Mouse (Mus musculus) embryonic facial prominence, embryonic 10.5 days (tissue): ENCODE measurements around the gene Vmn1r53. TPM values are rescaled to one million over a fixed set of nuclear protein-coding genes. Genes with fewer than 3 reads are reported as not detected.
"Not testable (repeated sequence)": the region's sequence is repeated elsewhere in the genome, so short reads cannot be mapped to it uniquely, and the experiment has no call there.

Experiments used
- DNase-seq: peaks from one replicate; pipeline ENCODE4 v3.0.0-alpha.2; 2017; ENCODE audit warnings: low spot score
- H3K27ac ChIP-seq: fragments of 300-500 bp; sonication (generic); replicated peaks from 2 replicates; pipeline ENCODE4 v1.5.1; 2016; ENCODE audit warnings: mild to moderate bottlenecking
- H3K27me3 ChIP-seq: fragments of 300-500 bp; sonication (generic); replicated peaks from 2 replicates; pipeline ENCODE4 v1.6.1; 2016; ENCODE audit warnings: low read depth, mild to moderate bottlenecking; ENCODE audit not compliant: poor library complexity, severe bottlenecking
- H3K36me3 ChIP-seq: fragments of 300-500 bp; sonication (generic); replicated peaks from 2 replicates; pipeline ENCODE4 v1.6.1; 2016; ENCODE audit warnings: mild to moderate bottlenecking, moderate library complexity
- H3K4me1 ChIP-seq: fragments of 300-500 bp; sonication (generic); 2 replicates; pipeline ENCODE4 v1.6.1; 2016
- H3K4me3 ChIP-seq: fragments of 300-500 bp; sonication (generic); 2 replicates; pipeline ENCODE4 v1.5.1; 2016; ENCODE audit warnings: mild to moderate bottlenecking, moderate library complexity
- H3K9me3 ChIP-seq: fragments of 300-500 bp; sonication (generic); 2 replicates; pipeline ENCODE4 v1.6.1; 2016; ENCODE audit warnings: mild to moderate bottlenecking
- WGBS: fragments of 180-500 bp; shearing (Covaris S2); methylation state at CpG from one replicate; pipeline ENCODE4 v1.1.7; 2016; 5-methylcytosine and 5-hydroxymethylcytosine counted together
- polyA plus RNA-seq: library from polyadenylated mRNA; unstranded; fragments of >200 nt; fragmentation: Nextera tagmentation; extraction: Ambion mirVana; gene quantifications from 2 replicates; pipeline ENCODE4 v1.2.1, GENCODE M21; 2016

Gene Vmn1r53
- polyA plus RNA-seq, result not detected in 2 replicates

- Histone ChIP-seq H3K4me1 (no peaks in the 10 kb centered on the region), H3K4me3 (no peak within 1 kb of the TSS), H3K9me3 (peaks cover 18% of the 10 kb centered on the region), H3K27me3 (no peaks in the 10 kb centered on the region), H3K36me3 (no peaks in the 10 kb centered on the region), H3K27ac (no peak within 1 kb of the TSS)
- WGBS, result 82% methylated on average over 1 of the region's 1 CpGs
- no peak for DNase-seq
These were observed at the start of gene Vmn1r53 for GRCm38 (mm10) chr6:90224338-90224737. Gene Vmn1r53, minus strand, starts transcription at chr6:90224438.

GRCm38 (mm10) chr6:90246000-90246399, 21.8 kb upstream of the Vmn1r53 start, which contains the start of gene Vmn1r54:
Gene Vmn1r54, plus strand, starts transcription at chr6:90246300.
- no peaks in the 10 kb centered on the region for H3K27me3 ChIP-seq
- 72% methylated on average over 1 of the region's 1 CpGs for WGBS

GRCm38 (mm10) chr6:90244019-90244418, 19.8 kb upstream of the Vmn1r53 start:
- DNase-seq, result no peak
- H3K9me3 ChIP-seq, result 0 out of 2 replicates have a peak, but pooled peaks cover 6% of the 10 kb centered on the region
- no peaks in the 10 kb centered on the region for H3K4me1 ChIP-seq
- 83% methylated on average over 3 of the region's 3 CpGs for WGBS
- no peak overlapping the region for H3K4me3 ChIP-seq
- no peak overlapping the region for H3K27ac ChIP-seq
- H3K27me3 ChIP-seq, result no peaks in the 10 kb centered on the region
- no peaks in the 10 kb centered on the region for H3K36me3 ChIP-seq

More at GRCm38 (mm10) chr6:90246000-90246399, 21.8 kb upstream of the Vmn1r53 start, which contains the start of gene Vmn1r54:
- no peaks in the 10 kb centered on the region for H3K36me3 ChIP-seq
- H3K4me3 ChIP-seq, result no peak within 1 kb of the TSS
- H3K9me3 ChIP-seq, result 0 out of 2 replicates have a peak, but pooled peaks cover 6% of the 10 kb centered on the region
- no peak within 1 kb of the TSS for H3K27ac ChIP-seq
- no peak for DNase-seq
- H3K4me1 ChIP-seq, result no peaks in the 10 kb centered on the region

- H3K4me1 ChIP-seq, result no peaks in the 10 kb centered on the region
- no peaks in the 10 kb centered on the region for H3K27me3 ChIP-seq
- no peak for DNase-seq
- 64% methylated on average over 27 of the region's 27 CpGs for WGBS
- peaks cover 26% of the 10 kb centered on the region for H3K9me3 ChIP-seq
- H3K4me3 ChIP-seq, result no peak overlapping the region
- H3K27ac ChIP-seq, result no peak overlapping the region
- no peaks in the 10 kb centered on the region for H3K36me3 ChIP-seq
These were observed 8.4 kb upstream of the Vmn1r53 start for GRCm38 (mm10) chr6:90232681-90233080.

- not testable (repeated sequence) for H3K27ac ChIP-seq, DNase-seq, H3K4me3 ChIP-seq, H3K27me3 ChIP-seq, H3K36me3 ChIP-seq, H3K4me1 ChIP-seq
- WGBS, result 85% methylated on average over 4 of the region's 4 CpGs
- H3K9me3 ChIP-seq, result peaks cover 26% of the 10 kb centered on the region
These were observed 7.9 kb upstream of the Vmn1r53 start for GRCm38 (mm10) chr6:90232114-90232513.

- H3K27ac ChIP-seq, H3K4me1 ChIP-seq, DNase-seq, H3K4me3 ChIP-seq, H3K9me3 ChIP-seq, H3K27me3 ChIP-seq, H3K36me3 ChIP-seq: not testable (repeated sequence)
- 82% methylated on average over 2 of the region's 2 CpGs for WGBS
These were observed 21.7 kb downstream of the Vmn1r53 start, which contains the start of gene V1ra8 for GRCm38 (mm10) chr6:90202493-90202892. Gene V1ra8, plus strand, starts transcription at chr6:90202793.

GRCm38 (mm10) chr6:90174508-90174907, 49.7 kb downstream of the Vmn1r53 start, which contains the start of gene Vmn1r52:
Gene Vmn1r52, plus strand, starts transcription at chr6:90174808.
- no peak within 1 kb of the TSS for H3K4me3 ChIP-seq
- H3K36me3 ChIP-seq, result no peaks in the 10 kb centered on the region
- no peaks in the 10 kb centered on the region; the same call in 1 of the 2 replicates for H3K9me3 ChIP-seq
- no peaks in the 10 kb centered on the region for H3K4me1 ChIP-seq
- no peaks in the 10 kb centered on the region for H3K27me3 ChIP-seq
- 67% methylated on average over 2 of the region's 2 CpGs for WGBS
- DNase-seq, result no peak
- no peak within 1 kb of the TSS for H3K27ac ChIP-seq

Other genes with a start within 250 kb of the Vmn1r53 start
- gene Vmn1r47, start 208.3 kb downstream of the Vmn1r53 start, polyA plus RNA-seq, result not detected in 2 replicates
- not detected in 2 replicates for gene Vmn1r48, start 187.6 kb downstream of the Vmn1r53 start, polyA plus RNA-seq
- gene Vmn1r49, start 145.9 kb downstream of the Vmn1r53 start, polyA plus RNA-seq, result not detected in 2 replicates
- gene Vmn1r50, start 123.0 kb downstream of the Vmn1r53 start, polyA plus RNA-seq, result not detected in 2 replicates
- not detected in 2 replicates for gene Vmn1r51, start 101.8 kb downstream of the Vmn1r53 start, polyA plus RNA-seq
- not detected in 2 replicates for gene Vmn1r52, start 49.6 kb downstream of the Vmn1r53 start, polyA plus RNA-seq
- gene V1ra8, start 21.6 kb downstream of the Vmn1r53 start, polyA plus RNA-seq, result not detected in 2 replicates
- not detected in 2 replicates for gene Vmn1r54, start 21.9 kb upstream of the Vmn1r53 start, polyA plus RNA-seq
- not detected in 2 replicates for gene BC048671, start 76.8 kb upstream of the Vmn1r53 start, polyA plus RNA-seq
- gene Chst13, start 100.7 kb upstream of the Vmn1r53 start, polyA plus RNA-seq, result 0.09 and 0.11 TPM in 2 replicates
- gene Uroc1, start 108.8 kb upstream of the Vmn1r53 start, polyA plus RNA-seq, result 0.04 TPM in 1 of 2 replicates, not detected in the other
- 6.0 and 7.2 TPM in 2 replicates for gene Zxdc, start 145.1 kb upstream of the Vmn1r53 start, polyA plus RNA-seq
- 0.76 and 0.99 TPM in 2 replicates for gene Cfap100, start 204.4 kb upstream of the Vmn1r53 start, polyA plus RNA-seq
- 6.4 and 7.5 TPM in 2 replicates for gene Klf15, start 238.1 kb upstream of the Vmn1r53 start, polyA plus RNA-seq